Mouse (Mus musculus): ENCODE results near the gene Zfp949. TPM values are rescaled to one million over a fixed set of nuclear protein-coding genes. Genes with fewer than 3 reads are reported as not detected.
A peak's percentile ranks its signal among the peaks of the same experiment; 100 is the strongest.

The Zfp949 gene
- polyA plus RNA-seq (2016; fragmentation: Nextera tagmentation; extraction: Ambion mirVana): 13.8 and 14.7 TPM in 2 replicates

DNA sequence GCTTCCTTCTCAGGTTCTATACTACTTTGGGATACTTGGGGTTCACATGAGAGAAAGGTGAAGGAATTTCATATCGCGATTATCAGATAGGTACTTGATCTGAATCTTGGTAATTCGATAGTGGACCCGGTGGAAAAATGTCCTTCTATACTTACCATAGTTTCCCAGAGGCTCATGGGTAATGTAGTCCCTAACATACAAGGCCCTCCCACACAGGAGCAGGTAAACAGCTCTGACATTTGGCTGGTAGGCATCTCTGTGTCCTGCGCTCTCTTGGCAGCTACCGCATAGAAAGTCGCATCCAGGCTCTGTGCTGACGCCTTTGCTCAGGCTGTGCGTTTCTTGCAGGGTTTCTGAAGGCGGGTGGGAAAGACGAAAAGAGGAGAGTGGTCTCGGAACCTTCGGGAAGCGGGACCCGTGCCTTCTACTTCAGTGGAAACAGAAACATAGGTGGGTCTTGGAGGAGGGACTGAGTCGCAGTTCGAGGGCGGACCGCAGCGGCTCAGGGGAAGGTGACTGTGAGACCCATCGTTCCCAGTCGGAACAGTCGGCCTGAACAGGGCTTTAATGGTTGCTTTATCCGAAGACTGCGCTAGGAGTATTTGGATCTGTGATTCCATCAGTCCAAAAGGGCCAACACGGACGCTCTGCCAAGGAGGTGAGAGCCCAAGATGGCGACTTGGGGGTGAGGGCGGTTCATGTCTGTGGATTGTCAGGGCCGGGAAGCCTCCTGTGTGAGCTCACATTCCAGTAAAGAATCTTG lies at the start of gene Zfp949:
TSS of gene Zfp949 (plus strand) at position 170 of the 763 bp plus-strand sequence.
- H3K9ac ChIP-seq: peak within 1 kb of the TSS; percentile 67
- peaks cover 14% of the 10 kb centered on the region for H3K4me1 ChIP-seq
- ATAC-seq (ENCODE audit: low FRiP score, low read depth): peak; percentile 96
- peak within 1 kb of the TSS; percentile 66 for H3K4me2 ChIP-seq (replicated peaks)
- peaks cover 6% of the 10 kb centered on the region; the same call in 1 of the 2 replicates for H3K36me3 ChIP-seq
- H3K27ac ChIP-seq: 0 out of 2 replicates have a peak within 1 kb of the TSS, but pooled peaks have one; percentile 3
- H3K9me3 ChIP-seq: no peaks in the 10 kb centered on the region
- H3K27me3 ChIP-seq (replicated peaks): no peaks in the 10 kb centered on the region
- under 1% methylated on average over 30 of the region's 30 CpGs for WGBS
- peak within 1 kb of the TSS; percentile 61 for H3K4me3 ChIP-seq

DNA sequence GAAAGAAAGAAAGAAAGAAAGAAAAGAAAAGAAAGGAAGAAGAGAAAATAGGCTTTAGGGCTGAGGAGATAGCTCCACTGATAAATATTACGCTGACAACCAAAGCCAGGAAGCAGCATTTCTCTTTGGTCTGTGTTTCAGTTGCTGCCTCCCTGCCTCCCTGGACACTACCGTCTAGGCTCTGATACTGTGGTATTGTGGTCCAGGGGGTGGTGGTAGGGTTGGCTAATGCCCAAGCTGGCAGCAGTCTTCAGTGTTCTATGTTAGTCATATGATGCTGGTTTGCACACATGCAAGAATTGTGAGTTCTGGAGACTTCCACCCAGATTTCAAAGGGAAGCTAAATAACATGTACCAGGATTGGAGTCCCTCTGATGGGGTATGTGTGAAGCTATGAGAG lies 47.7 kb upstream of the Zfp949 start:
- Histone ChIP-seq H3K4me2 (replicated peaks) (no peak overlapping the region), H3K27me3 (replicated peaks) (no peaks in the 10 kb centered on the region), H3K36me3 (no peaks in the 10 kb centered on the region), H3K4me3 (no peak overlapping the region), H3K27ac (no peak overlapping the region), H3K9ac (no peak overlapping the region), H3K4me1 (no peaks in the 10 kb centered on the region), H3K9me3 (no peaks in the 10 kb centered on the region)
- 82% methylated on average over 2 of the region's 2 CpGs for WGBS
- no peak for ATAC-seq (ENCODE audit: low FRiP score, low read depth)

GRCm38 (mm10) chr9:88501846-88502245 lies 46.0 kb upstream of the Zfp949 start:
- Histone ChIP-seq H3K4me2 (replicated peaks) (no peak overlapping the region), H3K4me3 (no peak overlapping the region), H3K9me3 (no peaks in the 10 kb centered on the region), H3K36me3 (no peaks in the 10 kb centered on the region), H3K27ac (no peak overlapping the region), H3K4me1 (no peaks in the 10 kb centered on the region), H3K9ac (no peak overlapping the region), H3K27me3 (replicated peaks) (no peaks in the 10 kb centered on the region)
- 90% methylated on average over 6 of the region's 6 CpGs for WGBS
- no peak for ATAC-seq (ENCODE audit: low FRiP score, low read depth)

DNA sequence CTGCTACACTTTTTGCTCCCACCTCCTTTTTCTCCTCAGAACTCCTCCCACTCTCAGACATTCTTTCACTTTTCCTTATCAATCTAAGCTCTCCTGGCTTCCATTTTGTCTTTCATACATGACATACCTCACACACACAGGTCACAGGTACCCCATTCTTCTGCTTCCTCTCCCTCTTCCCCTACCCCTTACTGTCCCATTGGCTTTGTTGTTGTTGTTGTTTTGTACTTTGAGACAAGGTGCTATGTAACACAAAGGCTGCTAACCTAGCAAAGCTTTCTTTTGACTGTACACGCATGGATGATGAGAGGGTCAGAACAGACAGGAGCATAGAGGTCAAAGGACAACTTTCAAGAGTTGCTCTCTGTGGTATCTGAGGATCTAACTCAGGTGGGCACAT lies 32.3 kb upstream of the Zfp949 start:
- peaks cover 8% of the 10 kb centered on the region for H3K4me1 ChIP-seq
- 91% methylated on average over 1 of the region's 1 CpGs for WGBS
- no peak overlapping the region for H3K9ac ChIP-seq
- no peak overlapping the region for H3K4me3 ChIP-seq
- no peak overlapping the region for H3K27ac ChIP-seq
- H3K36me3 ChIP-seq: peaks cover 5% of the 10 kb centered on the region; the same call in 1 of the 2 replicates
- no peak overlapping the region for H3K4me2 ChIP-seq (replicated peaks)
- ATAC-seq (ENCODE audit: low FRiP score, low read depth): no peak
- H3K27me3 ChIP-seq (replicated peaks): no peaks in the 10 kb centered on the region
- H3K9me3 ChIP-seq: no peaks in the 10 kb centered on the region

- no peaks in the 10 kb centered on the region for H3K27me3 ChIP-seq (replicated peaks)
- peaks cover 10% of the 10 kb centered on the region; the same call in 1 of the 2 replicates for H3K36me3 ChIP-seq
- no peak overlapping the region for H3K4me2 ChIP-seq (replicated peaks)
- no peak overlapping the region for H3K4me3 ChIP-seq
- H3K9me3 ChIP-seq: no peaks in the 10 kb centered on the region
- H3K9ac ChIP-seq: no peak overlapping the region
- H3K27ac ChIP-seq: no peak overlapping the region
- ATAC-seq (ENCODE audit: low FRiP score, low read depth): no peak
- H3K4me1 ChIP-seq: peaks cover 13% of the 10 kb centered on the region
- WGBS: 90% methylated on average over 3 of the region's 3 CpGs
These were observed 31.3 kb upstream of the Zfp949 start for GRCm38 (mm10) chr9:88516361-88516995.

GRCm38 (mm10) chr9:88519390-88520121 lies 28.3 kb upstream of the Zfp949 start:
- H3K9me3 ChIP-seq: no peaks in the 10 kb centered on the region
- no peaks in the 10 kb centered on the region for H3K27me3 ChIP-seq (replicated peaks)
- H3K36me3 ChIP-seq: peaks cover 10% of the 10 kb centered on the region; the same call in 1 of the 2 replicates
- H3K4me1 ChIP-seq: peaks cover 17% of the 10 kb centered on the region
- ATAC-seq (ENCODE audit: low FRiP score, low read depth): no peak
- no peak overlapping the region for H3K4me3 ChIP-seq
- H3K9ac ChIP-seq: no peak overlapping the region
- H3K27ac ChIP-seq: no peak overlapping the region
- H3K4me2 ChIP-seq (replicated peaks): no peak overlapping the region

DNA sequence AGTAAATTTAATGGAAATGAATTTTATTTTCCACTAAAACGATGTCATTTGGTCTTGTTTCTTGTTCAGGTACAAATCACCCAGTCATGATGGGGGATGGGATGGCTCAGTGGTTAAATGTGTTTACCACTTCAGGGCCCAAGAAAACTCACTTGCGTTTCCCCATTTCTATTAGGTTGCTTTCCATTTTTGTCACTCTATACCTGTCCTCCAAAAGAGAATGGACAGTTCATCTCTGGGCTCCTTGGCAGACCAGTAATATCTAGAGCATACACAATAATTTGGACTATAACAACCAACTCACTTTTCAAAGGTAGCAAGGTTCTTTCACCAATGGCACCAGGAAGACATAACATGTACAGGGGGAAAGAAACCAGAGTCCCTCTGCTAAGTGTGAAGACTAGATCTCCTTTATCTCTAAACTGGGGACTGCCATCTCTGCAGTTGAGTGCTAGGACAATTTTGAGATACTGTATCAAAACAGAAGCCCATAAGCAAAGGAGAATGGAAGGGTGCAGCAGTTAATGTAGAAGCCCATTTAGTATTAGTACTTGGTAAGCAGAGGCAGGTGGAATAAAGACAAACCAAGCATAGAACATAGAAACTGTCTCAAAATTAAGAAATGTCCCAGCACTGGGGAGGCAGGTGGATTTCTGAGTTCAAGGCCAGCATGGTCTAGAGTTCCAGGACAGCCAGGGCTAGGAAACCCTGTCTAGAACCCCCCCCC lies 27.5 kb upstream of the Zfp949 start:
- WGBS: 15% methylated on average over 2 of the region's 2 CpGs
- no peak overlapping the region for H3K27ac ChIP-seq

GRCm38 (mm10) chr9:88520849-88521483 lies 26.9 kb upstream of the Zfp949 start:
- ATAC-seq (ENCODE audit: low FRiP score, low read depth): no peak
- H3K9me3 ChIP-seq: no peaks in the 10 kb centered on the region
- H3K36me3 ChIP-seq: peaks cover 10% of the 10 kb centered on the region; the same call in 1 of the 2 replicates
- H3K4me1 ChIP-seq: peaks cover 17% of the 10 kb centered on the region
- H3K4me2 ChIP-seq (replicated peaks): peak overlapping the region; percentile 73
- H3K27me3 ChIP-seq (replicated peaks): no peaks in the 10 kb centered on the region
- peak overlapping the region; percentile 68 for H3K4me3 ChIP-seq
- peak overlapping the region; percentile 89; the same call in 1 of the 2 replicates for H3K9ac ChIP-seq
- WGBS: 25% methylated on average over 4 of the region's 4 CpGs
- no peak overlapping the region for H3K27ac ChIP-seq

More for the DNA sequence above, 27.5 kb upstream of the Zfp949 start:
- H3K9me3 ChIP-seq: no peaks in the 10 kb centered on the region
- peak overlapping the region; percentile 68 for H3K4me3 ChIP-seq
- H3K4me2 ChIP-seq (replicated peaks): peak overlapping the region; percentile 73
- H3K4me1 ChIP-seq: peaks cover 17% of the 10 kb centered on the region
- no peak for ATAC-seq (ENCODE audit: low FRiP score, low read depth)
- no peaks in the 10 kb centered on the region for H3K27me3 ChIP-seq (replicated peaks)
- peaks cover 10% of the 10 kb centered on the region; the same call in 1 of the 2 replicates for H3K36me3 ChIP-seq
- peak overlapping the region; percentile 3; the same call in 1 of the 2 replicates for H3K9ac ChIP-seq

GRCm38 (mm10) chr9:88521961-88522568 lies 25.8 kb upstream of the Zfp949 start:
- Histone ChIP-seq H3K36me3 (peaks cover 10% of the 10 kb centered on the region; the same call in 1 of the 2 replicates), H3K27ac (peak overlapping the region; percentile 83), H3K4me3 (peak overlapping the region; percentile 68), H3K27me3 (replicated peaks) (no peaks in the 10 kb centered on the region), H3K4me1 (peaks cover 17% of the 10 kb centered on the region), H3K4me2 (replicated peaks) (peak overlapping the region; percentile 73), H3K9ac (peak overlapping the region; percentile 89), H3K9me3 (no peaks in the 10 kb centered on the region)
- no peak for ATAC-seq (ENCODE audit: low FRiP score, low read depth)
- WGBS: under 1% methylated on average over 10 of the region's 10 CpGs

- peaks cover 10% of the 10 kb centered on the region; the same call in 1 of the 2 replicates for H3K36me3 ChIP-seq
- peak overlapping the region; percentile 68 for H3K4me3 ChIP-seq
- ATAC-seq (ENCODE audit: low FRiP score, low read depth): peak; percentile 90
- peaks cover 17% of the 10 kb centered on the region for H3K4me1 ChIP-seq
- H3K27ac ChIP-seq: peak overlapping the region; percentile 83
- no peaks in the 10 kb centered on the region for H3K27me3 ChIP-seq (replicated peaks)
- WGBS: under 1% methylated on average over 69 of the region's 69 CpGs
- H3K4me2 ChIP-seq (replicated peaks): peak overlapping the region; percentile 73
- H3K9ac ChIP-seq: peak overlapping the region; percentile 89
- no peaks in the 10 kb centered on the region for H3K9me3 ChIP-seq
These were observed 25.1 kb upstream of the Zfp949 start for GRCm38 (mm10) chr9:88522569-88523334.

Measured in neural tube, embryonic 12.5 days (tissue).